Mouse (Mus musculus): Measurements from ENCODE around the gene Wdr64.

DNA sequence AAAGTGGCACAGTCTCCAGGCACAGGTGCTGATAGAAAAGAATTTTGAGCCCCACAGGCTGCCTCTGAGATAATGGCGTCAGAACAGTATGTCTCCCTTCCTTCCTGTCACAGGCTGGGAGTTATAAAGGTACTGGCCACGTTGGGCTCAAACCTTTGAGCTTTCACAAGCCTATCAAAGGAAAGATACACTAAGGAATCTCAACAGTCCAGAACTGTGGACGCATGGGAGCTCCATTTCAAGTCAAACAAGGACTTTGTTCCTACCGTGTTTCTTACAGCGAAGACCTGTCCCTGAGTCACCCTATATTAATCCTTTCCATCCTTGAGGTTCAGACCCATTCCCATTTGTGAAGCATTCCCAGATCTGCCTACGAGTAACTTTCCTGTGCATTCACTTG, 20.9 kb upstream of the Wdr64 start:
- no peak for TF ChIP-seq CTCF (IDR thresholded peaks at IDR 0.05; ENCODE audit: low read depth)
- no peak for TF ChIP-seq EP300 (optimal IDR thresholded peaks at IDR 0.05)

Measured in stomach, postnatal 0 days (tissue).